Mouse (Mus musculus): Measurements from ENCODE around the gene Psen1.

Psen1 gene

DNA sequence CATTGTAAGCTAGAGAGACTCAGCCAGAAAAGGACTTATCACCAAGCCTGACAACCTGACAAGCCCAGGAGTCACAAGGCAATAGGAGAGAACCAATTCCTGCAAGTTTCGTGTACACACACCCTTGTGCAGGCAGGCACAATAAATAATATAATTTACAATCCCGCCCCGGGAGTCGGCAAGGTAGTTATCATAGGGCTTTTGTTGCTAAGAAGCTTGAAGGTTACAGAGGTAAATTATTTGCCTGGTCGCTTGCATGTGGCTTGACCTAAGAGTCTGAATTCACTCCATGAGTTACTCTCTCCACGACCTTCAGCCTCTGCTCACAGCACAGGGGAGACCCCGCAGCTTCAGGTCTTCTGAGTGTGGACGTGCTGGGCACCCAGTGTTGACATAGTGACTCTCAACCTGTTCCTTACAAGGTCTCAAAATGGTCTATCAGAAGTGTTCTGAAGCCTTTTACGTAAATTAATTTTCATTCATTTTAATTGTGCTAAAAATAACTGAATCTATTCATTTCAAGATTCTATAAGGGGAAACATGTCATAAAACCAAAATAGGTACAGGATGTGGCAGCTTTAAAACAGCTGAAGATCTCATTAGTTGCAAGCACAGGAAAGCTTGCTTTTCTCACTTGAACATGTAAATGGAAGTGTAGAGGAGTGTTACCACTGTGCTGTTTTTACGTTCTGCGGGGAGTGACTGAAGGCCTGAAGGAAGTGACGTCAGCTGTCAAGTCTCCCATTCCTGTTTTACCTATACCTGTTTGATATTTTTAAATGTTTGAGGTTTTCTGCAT is 38.8 kb downstream of the Psen1 start:
- DNase-seq (ENCODE audit: extremely low spot score): no peak

DNA sequence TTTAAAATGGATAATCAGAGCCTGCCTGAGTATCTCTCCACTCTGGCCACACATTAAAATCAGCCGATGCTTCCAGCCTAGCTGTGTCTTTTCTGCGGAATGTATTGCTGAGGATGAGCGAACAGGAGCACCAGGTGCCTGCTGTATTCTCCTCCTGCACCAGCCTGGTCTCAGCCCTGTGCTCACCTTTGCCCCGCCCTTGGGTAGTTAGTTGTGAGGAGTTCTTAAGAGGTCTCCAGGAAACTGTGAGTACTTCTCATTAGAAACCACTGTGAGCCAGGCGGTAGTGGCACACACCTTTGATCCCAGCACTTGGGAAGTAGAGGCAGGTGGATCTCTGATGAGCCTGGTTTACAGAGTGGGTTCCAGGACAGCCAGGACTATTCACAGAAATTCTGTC is 44.3 kb downstream of the Psen1 start:
- no peak for DNase-seq (ENCODE audit: extremely low spot score)

DNA sequence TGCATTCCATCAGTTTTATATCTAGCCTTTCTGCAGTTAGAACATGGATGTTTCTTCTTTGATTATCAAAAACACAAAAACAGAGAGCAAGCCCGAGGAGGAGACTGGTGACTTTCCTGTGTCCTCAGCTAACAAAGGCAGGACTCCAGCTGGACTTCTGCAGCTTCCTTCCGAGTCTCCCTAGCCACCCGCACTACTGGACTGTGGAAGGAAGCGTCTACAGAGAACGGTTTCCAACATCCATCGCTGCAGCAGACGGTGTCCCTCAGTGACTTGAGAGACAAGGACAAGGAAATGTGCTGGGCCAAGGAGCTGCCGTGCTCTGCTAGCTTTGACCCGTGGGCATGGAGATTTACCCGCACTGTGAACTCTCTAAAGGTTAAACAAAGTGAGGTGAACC is 46.1 kb downstream of the Psen1 start:
- DNase-seq (ENCODE audit: extremely low spot score): no peak

DNA sequence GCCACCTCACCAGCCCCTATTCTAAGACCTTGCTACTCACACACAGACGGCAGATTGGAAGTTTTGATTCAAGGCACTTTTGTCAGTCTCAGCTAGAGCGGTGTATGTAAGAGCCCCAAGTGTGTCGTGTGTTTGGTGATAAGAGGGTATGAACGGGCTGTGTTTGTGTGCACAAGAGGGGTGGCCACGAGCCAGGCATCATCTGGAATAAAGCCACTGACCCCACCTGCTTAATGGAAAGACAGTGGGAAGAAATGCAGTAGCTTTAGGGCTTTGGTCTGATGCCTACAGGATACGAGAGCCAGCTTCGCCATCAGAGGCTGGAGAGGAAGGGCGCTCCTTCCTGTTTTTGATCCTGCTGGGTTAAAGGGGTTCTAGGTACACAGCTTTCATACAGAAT is 48.3 kb downstream of the Psen1 start:
- no peak for DNase-seq (ENCODE audit: extremely low spot score)

DNA sequence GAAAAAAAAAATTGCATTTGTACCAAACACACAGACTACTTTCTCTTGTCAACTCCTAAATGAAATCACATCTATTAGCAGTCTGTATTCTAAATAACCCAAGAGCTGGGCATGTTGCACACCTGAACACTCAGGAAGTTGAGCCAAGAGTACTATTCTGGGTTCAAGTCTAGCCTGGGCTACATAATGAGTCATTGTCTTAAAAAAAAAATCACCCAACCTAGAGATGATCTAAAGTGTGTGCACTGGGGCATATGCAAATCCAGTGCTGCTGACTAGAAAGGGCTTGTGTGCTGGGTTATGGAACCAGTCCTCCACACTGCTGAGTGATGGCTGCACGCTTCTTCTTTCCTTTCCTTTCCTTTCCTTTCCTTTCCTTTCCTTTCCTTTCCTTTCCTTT is 50.7 kb downstream of the Psen1 start:
- DNase-seq (ENCODE audit: extremely low spot score): no peak

DNA sequence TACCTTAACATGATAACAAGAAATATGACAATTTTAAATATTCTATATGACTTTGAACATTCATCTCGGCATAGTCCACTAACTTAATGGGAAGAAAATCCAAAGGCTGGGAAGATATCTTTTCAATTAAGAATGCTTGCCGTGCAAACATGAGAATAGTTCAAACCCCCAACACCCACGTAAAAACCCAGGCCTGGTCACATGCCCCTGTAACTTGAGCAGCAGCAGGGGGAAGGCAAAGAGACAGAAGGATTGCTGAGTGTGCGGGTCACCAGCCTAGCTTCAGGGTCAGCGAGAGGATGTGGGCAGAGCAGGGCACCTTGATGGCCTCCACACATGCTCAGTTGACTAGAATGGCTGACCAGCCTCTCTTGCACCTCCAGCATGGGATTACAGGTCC is 53.8 kb downstream of the Psen1 start:
- no peak for DNase-seq (ENCODE audit: extremely low spot score)

DNA sequence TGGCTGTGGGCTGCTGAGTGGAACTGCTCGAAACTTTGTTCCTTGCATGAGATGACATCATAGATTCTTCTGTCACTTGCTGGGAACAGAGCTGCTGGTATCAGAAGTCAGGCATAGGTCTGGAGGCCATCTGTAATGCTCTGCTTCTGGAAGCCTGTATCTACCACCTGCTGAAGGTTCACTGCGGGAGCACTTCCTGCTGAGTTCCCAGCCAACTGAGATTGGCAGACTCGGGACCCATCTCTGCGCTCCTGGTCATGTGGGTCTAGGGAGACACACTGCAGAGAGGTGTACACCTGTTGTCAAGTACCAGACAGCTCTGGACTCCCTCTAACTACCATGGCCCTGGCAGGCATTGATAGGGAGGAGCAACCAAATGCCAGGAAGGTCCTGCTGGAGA is 54.9 kb downstream of the Psen1 start:
- no peak for DNase-seq (ENCODE audit: extremely low spot score)

- no peak for DNase-seq (ENCODE audit: extremely low spot score)
Measured at GRCm38 (mm10) chr12:83743712-83744111, 55.8 kb downstream of the Psen1 start.

DNA sequence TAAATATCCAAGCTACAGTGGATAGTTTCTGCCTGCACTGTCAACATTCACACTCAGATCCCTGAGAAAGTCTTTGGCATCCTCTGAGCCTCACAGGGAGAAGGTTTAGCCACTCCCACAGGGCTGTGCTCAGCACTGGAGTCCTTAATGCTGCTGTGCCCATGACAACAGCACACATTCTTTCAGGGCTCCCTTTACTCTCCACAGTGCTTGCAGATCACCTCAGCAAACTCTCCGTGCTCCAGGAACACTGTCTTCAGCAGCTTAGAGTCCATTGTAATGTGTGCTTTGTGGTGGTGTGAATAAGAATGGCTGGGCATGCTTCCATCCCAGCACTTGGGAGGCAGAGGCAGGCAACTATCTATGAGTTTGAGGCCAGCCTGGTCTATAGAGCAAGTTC is 61.2 kb downstream of the Psen1 start:
- no peak for DNase-seq (ENCODE audit: extremely low spot score)

GRCm38 (mm10) chr12:83752495-83752894 is 64.5 kb downstream of the Psen1 start:
- DNase-seq (ENCODE audit: extremely low spot score): no peak

- no peak for DNase-seq (ENCODE audit: extremely low spot score)
Measured at GRCm38 (mm10) chr12:83758735-83759134, 70.8 kb downstream of the Psen1 start.

DNA sequence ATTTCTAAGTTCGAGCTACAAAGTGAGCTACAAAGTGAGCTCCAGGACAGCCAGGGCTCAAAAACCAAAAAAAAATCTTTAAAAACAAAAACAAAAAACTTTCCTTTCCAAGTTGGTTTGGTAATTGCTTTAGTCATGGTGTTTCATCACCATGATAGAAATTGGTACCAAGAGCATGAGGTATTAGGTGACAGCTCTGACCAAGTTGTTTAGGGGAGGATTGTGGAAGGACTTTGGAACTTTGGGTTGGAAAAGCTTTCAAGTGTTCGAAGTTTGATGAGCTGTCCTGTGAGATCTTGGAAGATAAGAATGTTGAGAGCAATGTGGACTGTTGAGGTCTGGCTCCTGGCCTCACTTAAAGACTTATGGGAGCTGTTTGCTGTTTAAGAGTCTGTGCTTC is 72.2 kb downstream of the Psen1 start:
- DNase-seq (ENCODE audit: extremely low spot score): no peak

DNA sequence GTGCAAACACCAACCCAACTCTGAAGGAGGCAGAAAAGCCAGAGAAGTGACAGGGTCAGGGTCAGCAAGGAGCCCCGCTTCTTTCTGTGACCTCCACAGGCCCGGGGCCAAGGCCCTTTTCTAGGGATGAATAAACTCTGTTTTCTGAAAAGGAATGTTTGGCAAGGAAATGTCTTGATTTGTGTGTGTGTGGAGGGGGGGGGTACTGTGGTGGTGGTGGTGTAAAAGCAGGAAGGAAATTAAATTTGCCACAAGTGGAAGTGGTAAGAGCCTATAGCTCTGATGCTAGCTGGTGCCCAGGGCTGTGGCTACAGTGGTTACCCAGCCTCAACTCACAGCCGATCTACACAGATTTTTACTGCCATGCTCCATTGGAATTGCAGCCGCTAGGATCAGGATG is 74.8 kb downstream of the Psen1 start:
- DNase-seq (ENCODE audit: extremely low spot score): peak; percentile 52

- peak; percentile 7 for DNase-seq (ENCODE audit: extremely low spot score)
Measured at GRCm38 (mm10) chr12:83763311-83764043, 75.5 kb downstream of the Psen1 start, which contains the start of gene Papln. Gene Papln (plus strand): TSS chr12:83763634.

DNA sequence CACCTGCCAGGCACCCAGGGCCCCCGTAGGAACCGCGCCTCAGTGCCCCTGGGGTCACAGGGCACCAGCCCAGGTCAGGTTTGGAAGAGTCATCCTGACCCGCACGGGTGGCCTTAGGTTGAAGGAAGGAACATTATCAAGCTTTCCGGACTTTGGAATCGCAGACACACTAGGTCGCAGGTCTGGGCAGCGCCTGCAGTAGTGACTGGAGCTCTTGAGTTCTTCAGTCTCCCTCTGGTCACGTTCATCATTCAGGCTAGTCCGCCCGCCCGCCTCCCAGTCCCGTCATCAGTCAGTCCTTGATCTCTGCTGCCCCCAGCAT is 76.1 kb downstream of the Psen1 start:
- peak; percentile 41 for DNase-seq (ENCODE audit: extremely low spot score)

- DNase-seq (ENCODE audit: extremely low spot score): no peak
Measured at GRCm38 (mm10) chr12:83764519-83764918, 76.6 kb downstream of the Psen1 start.

DNA sequence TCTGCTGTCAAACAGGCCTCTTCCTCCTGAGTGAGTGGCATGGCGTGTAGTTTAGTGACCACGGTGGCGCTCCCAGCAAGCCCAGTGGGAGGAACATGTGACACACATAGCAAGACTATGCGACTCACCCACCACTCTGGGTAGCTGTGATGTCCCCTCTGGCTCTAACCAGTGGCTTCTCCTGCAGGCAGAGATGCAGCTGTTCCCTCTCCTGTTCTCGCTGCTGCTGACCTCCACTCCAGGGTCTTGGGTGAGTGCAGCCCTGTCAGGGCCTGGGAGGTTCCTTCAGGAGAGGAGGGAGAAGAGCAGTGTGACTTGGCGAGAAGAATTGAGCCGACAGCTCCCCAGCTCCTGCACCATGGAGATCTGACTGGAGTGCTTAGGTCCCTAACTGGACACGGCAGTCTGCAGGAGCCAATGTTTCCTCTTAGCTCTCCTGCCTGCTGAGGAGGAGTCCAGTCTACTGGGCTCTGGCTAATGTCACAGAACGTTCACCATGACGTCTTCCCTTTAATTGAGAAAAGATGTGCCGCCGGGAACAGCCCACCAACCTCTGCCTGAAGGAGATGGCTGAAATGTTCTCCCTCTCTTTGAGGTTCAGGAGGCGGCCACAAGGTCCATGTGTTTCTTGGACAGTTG is 78.1 kb downstream of the Psen1 start:
- DNase-seq (ENCODE audit: extremely low spot score): no peak

- no peak for DNase-seq (ENCODE audit: extremely low spot score)
Measured at GRCm38 (mm10) chr12:83767833-83768232, 79.9 kb downstream of the Psen1 start.

GRCm38 (mm10) chr12:83768235-83768899 is 80.4 kb downstream of the Psen1 start:
- no peak for DNase-seq (ENCODE audit: extremely low spot score)

GRCm38 (mm10) chr12:83770418-83771256 is 82.7 kb downstream of the Psen1 start:
- peak; percentile 85 for DNase-seq (ENCODE audit: extremely low spot score)

- no peak for DNase-seq (ENCODE audit: extremely low spot score)
Measured at GRCm38 (mm10) chr12:83775621-83776020, 87.7 kb downstream of the Psen1 start.

All from embryo, embryonic 9.5 days (tissue).